Mouse (Mus musculus): ENCODE measurements around the gene Kcnk13.
A peak's percentile ranks its signal among the peaks of the same experiment; 100 is the strongest.

Kcnk13 gene

GRCm38 (mm10) chr12:100012839-100013238 is 48.5 kb downstream of the Kcnk13 start:
- DNase-seq (ENCODE audit: low read depth, low spot score): no peak

GRCm38 (mm10) chr12:100015146-100015545 is 50.8 kb downstream of the Kcnk13 start:
- no peak for DNase-seq (ENCODE audit: low read depth, low spot score)

- no peak for DNase-seq (ENCODE audit: low read depth, low spot score)
These were observed 53.4 kb downstream of the Kcnk13 start for GRCm38 (mm10) chr12:100017709-100018108.

- DNase-seq (ENCODE audit: low read depth, low spot score): no peak
These were observed 58.2 kb downstream of the Kcnk13 start for GRCm38 (mm10) chr12:100022490-100022889.

GRCm38 (mm10) chr12:100023821-100024365 is 59.6 kb downstream of the Kcnk13 start:
- DNase-seq (ENCODE audit: low read depth, low spot score): no peak

- DNase-seq (ENCODE audit: low read depth, low spot score): no peak
These were observed 61.4 kb downstream of the Kcnk13 start for GRCm38 (mm10) chr12:100025675-100026074.

GRCm38 (mm10) chr12:100026715-100027245 is 62.5 kb downstream of the Kcnk13 start:
- DNase-seq (ENCODE audit: low read depth, low spot score): no peak

GRCm38 (mm10) chr12:100027281-100027680 is 63.0 kb downstream of the Kcnk13 start:
- DNase-seq (ENCODE audit: low read depth, low spot score): no peak

- DNase-seq (ENCODE audit: low read depth, low spot score): no peak
These were observed 67.4 kb downstream of the Kcnk13 start for GRCm38 (mm10) chr12:100031681-100032080.

- no peak for DNase-seq (ENCODE audit: low read depth, low spot score)
These were observed 68.2 kb downstream of the Kcnk13 start for GRCm38 (mm10) chr12:100032521-100032920.

GRCm38 (mm10) chr12:100038741-100039262 is 74.5 kb downstream of the Kcnk13 start:
- DNase-seq (ENCODE audit: low read depth, low spot score): no peak

GRCm38 (mm10) chr12:100042116-100042515 is 77.8 kb downstream of the Kcnk13 start:
- DNase-seq (ENCODE audit: low read depth, low spot score): no peak

- DNase-seq (ENCODE audit: low read depth, low spot score): no peak
These were observed 80.4 kb downstream of the Kcnk13 start for GRCm38 (mm10) chr12:100044704-100045103.

- no peak for DNase-seq (ENCODE audit: low read depth, low spot score)
These were observed 86.3 kb downstream of the Kcnk13 start for GRCm38 (mm10) chr12:100050552-100050951.

- no peak for DNase-seq (ENCODE audit: low read depth, low spot score)
These were observed 89.3 kb downstream of the Kcnk13 start for GRCm38 (mm10) chr12:100053617-100054016.

GRCm38 (mm10) chr12:100061071-100061470 is 96.8 kb downstream of the Kcnk13 start:
- DNase-seq (ENCODE audit: low read depth, low spot score): no peak

- DNase-seq (ENCODE audit: low read depth, low spot score): no peak
These were observed 97.5 kb downstream of the Kcnk13 start for GRCm38 (mm10) chr12:100061826-100062225.

GRCm38 (mm10) chr12:100062584-100062983 is 98.3 kb downstream of the Kcnk13 start:
- DNase-seq (ENCODE audit: low read depth, low spot score): no peak

GRCm38 (mm10) chr12:100065109-100065508 is 100.8 kb downstream of the Kcnk13 start:
- DNase-seq (ENCODE audit: low read depth, low spot score): no peak

- no peak for DNase-seq (ENCODE audit: low read depth, low spot score)
These were observed 103.2 kb downstream of the Kcnk13 start for GRCm38 (mm10) chr12:100067477-100067876.

- DNase-seq (ENCODE audit: low read depth, low spot score): peak; percentile 8
These were observed 108.9 kb downstream of the Kcnk13 start for GRCm38 (mm10) chr12:100073201-100073672.

GRCm38 (mm10) chr12:100075715-100076114 is 111.4 kb downstream of the Kcnk13 start:
- no peak for DNase-seq (ENCODE audit: low read depth, low spot score)

GRCm38 (mm10) chr12:100079636-100080286 is 115.5 kb downstream of the Kcnk13 start:
- DNase-seq (ENCODE audit: low read depth, low spot score): no peak
